In the genomic region with DNA sequence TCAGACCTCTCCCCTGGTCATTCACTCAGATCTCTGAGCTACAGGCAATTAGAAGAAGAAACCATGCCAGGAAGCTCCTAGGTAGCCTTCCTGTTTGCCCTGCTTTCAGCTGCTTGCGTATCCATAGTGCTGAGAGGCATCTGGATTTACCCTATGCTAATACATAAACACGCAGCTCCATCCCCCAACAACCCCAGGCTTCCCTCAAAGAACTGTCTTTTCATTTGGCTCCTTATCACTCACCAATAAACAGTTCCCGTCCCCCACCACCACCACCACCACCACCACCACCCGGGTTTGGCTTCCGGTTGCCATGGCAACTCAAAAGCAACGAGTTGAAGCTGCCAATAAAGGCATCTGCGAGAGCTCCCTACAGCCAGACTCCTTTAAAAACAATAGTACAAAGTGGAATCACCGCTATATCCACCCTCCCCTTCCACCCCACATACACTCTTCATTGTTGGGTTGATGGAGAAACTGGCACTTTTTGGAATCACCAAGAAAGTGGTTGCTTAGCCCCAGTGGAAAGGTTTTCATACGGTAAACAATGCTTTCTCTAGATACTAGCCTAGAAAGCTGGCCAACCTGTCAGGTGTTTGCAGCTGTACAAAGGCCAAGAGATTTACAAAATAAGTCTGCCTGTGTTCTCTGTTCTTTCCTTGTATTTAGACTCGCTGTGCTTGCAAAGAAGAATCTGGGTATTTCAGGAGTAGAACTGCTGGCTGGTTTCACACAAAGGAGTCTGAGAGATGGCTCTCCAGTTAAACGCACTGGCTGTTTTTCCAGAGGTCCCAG, we compare ENCODE assay signal across 8 mouse cellular contexts. TPM values are rescaled to one million over a fixed set of nuclear protein-coding genes. Genes with fewer than 3 reads are reported as not detected.
A peak's percentile ranks its signal among the peaks of the same experiment; 100 is the strongest.
DNase-seq lines count a peak whose midpoint lies in the region; ATAC-seq and TF ChIP-seq lines count a peak whose summit lies in the region.

No protein-coding gene starts in this region.

- H3K9ac ChIP-seq in embryonic facial prominence, embryonic 12.5 days = peak overlapping the region; percentile 29; the same call in 1 of the 2 replicates
- H3K9ac ChIP-seq in heart, postnatal 0 days (replicated peaks; ENCODE audit: low read depth, low read length) = 0 out of 2 replicates have a peak overlapping the region, but pooled peaks have one; percentile 9
- no peak overlapping the region for H3K9ac ChIP-seq in lung, postnatal 0 days (replicated peaks; ENCODE audit: low read depth)

- no peak for TF ChIP-seq CTCF in spleen, adult 2 months (IDR thresholded peaks at IDR 0.05; ENCODE audit: extremely low read depth, insufficient read depth, insufficient read length, insufficient replicate concordance)
- TF ChIP-seq CTCF in heart, postnatal 0 days (IDR thresholded peaks at IDR 0.05; ENCODE audit: low read depth) = no peak
- no peak for TF ChIP-seq CTCF in lung, postnatal 0 days (IDR thresholded peaks at IDR 0.05)

- H3K27me3 ChIP-seq in spleen, adult 2 months (ENCODE audit: control insufficient read depth, insufficient read depth, low read length) = 0 out of 2 replicates have a peak, but pooled peaks cover 3% of the 10 kb centered on the region
- no peaks in the 10 kb centered on the region for H3K27me3 ChIP-seq in embryonic facial prominence, embryonic 12.5 days
- no peaks in the 10 kb centered on the region for H3K27me3 ChIP-seq in heart, postnatal 0 days (ENCODE audit: control insufficient read depth, insufficient read depth, low read length)
- no peaks in the 10 kb centered on the region for H3K27me3 ChIP-seq in lung, postnatal 0 days (replicated peaks; ENCODE audit: insufficient read depth, low read length)

- peak overlapping the region; percentile 7; the same call in 1 of the 2 replicates for H3K4me3 ChIP-seq in spleen, adult 2 months (ENCODE audit: extremely low read depth, insufficient read depth, insufficient read length)
- peak overlapping the region; percentile 22 for H3K4me3 ChIP-seq in embryonic facial prominence, embryonic 12.5 days
- peak overlapping the region; percentile 44 for H3K4me3 ChIP-seq in heart, postnatal 0 days (ENCODE audit: low read depth, low read length)
- peak overlapping the region; percentile 16 for H3K4me3 ChIP-seq in lung, postnatal 0 days (ENCODE audit: low read depth, low read length)

- no peak overlapping the region for H3K27ac ChIP-seq in spleen, adult 2 months (ENCODE audit: insufficient read depth, low read length)
- H3K27ac ChIP-seq in embryonic facial prominence, embryonic 12.5 days = no peak overlapping the region
- H3K27ac ChIP-seq in heart, postnatal 0 days (ENCODE audit: low read depth) = no peak overlapping the region
- no peak overlapping the region for H3K27ac ChIP-seq in lung, postnatal 0 days (ENCODE audit: low read length)

- no peak for ATAC-seq in embryonic facial prominence, embryonic 12.5 days (ENCODE audit: insufficient number of reproducible peaks, insufficient read depth, low FRiP score, low TSS enrichment)
- no peak for ATAC-seq in heart, postnatal 0 days (ENCODE audit: insufficient read depth, low read depth)
- peak; percentile 32 for ATAC-seq in lung, postnatal 0 days

- H3K9me3 ChIP-seq in embryonic facial prominence, embryonic 12.5 days = no peaks in the 10 kb centered on the region
- no peaks in the 10 kb centered on the region for H3K9me3 ChIP-seq in heart, postnatal 0 days (replicated peaks; ENCODE audit: control insufficient read depth, low read length)
- H3K9me3 ChIP-seq in lung, postnatal 0 days (ENCODE audit: low read length) = no peaks in the 10 kb centered on the region

- H3K4me2 ChIP-seq in embryonic facial prominence, embryonic 12.5 days (replicated peaks) = peak overlapping the region; percentile 72
- peak overlapping the region; percentile 78 for H3K4me2 ChIP-seq in heart, postnatal 0 days (ENCODE audit: low read depth, low read length)
- H3K4me2 ChIP-seq in lung, postnatal 0 days (replicated peaks; ENCODE audit: low read depth, low read length) = peak overlapping the region; percentile 53

- TF ChIP-seq POLR2A in spleen, adult 2 months (IDR thresholded peaks at IDR 0.05; ENCODE audit: low read depth, low read length) = no peak

- no peaks in the 10 kb centered on the region for H3K36me3 ChIP-seq in spleen, adult 2 months (ENCODE audit: control insufficient read depth, insufficient read depth, low read length)
- H3K36me3 ChIP-seq in embryonic facial prominence, embryonic 12.5 days = no peaks in the 10 kb centered on the region
- H3K36me3 ChIP-seq in heart, postnatal 0 days (replicated peaks; ENCODE audit: control insufficient read depth, insufficient read depth, low read length) = no peaks in the 10 kb centered on the region
- no peaks in the 10 kb centered on the region for H3K36me3 ChIP-seq in lung, postnatal 0 days (ENCODE audit: insufficient read depth, low read length)

- peaks cover 6% of the 10 kb centered on the region; the same call in 1 of the 2 replicates for H3K4me1 ChIP-seq in spleen, adult 2 months (ENCODE audit: control insufficient read depth, insufficient read depth, insufficient read length)
- H3K4me1 ChIP-seq in embryonic facial prominence, embryonic 12.5 days = peaks cover 14% of the 10 kb centered on the region
- H3K4me1 ChIP-seq in heart, postnatal 0 days (ENCODE audit: control insufficient read depth, insufficient read depth) = peaks cover 14% of the 10 kb centered on the region
- peaks cover 9% of the 10 kb centered on the region for H3K4me1 ChIP-seq in lung, postnatal 0 days (ENCODE audit: insufficient read depth, low read depth, low read length)

- DNase-seq in spleen, adult 2 months (ENCODE audit: low read depth in 1 of 2, low spot score in 2 of 2) = peak; percentile 13 to 37
- no peak for DNase-seq in spleen, adult 12 weeks (ENCODE audit: low spot score)
- peak; percentile 9 for DNase-seq in heart, postnatal 0 days (ENCODE audit: low spot score)
- peak; percentile 86 for DNase-seq in layer of hippocampus, adult 9-11 months
- DNase-seq in lung, postnatal 0 days (ENCODE audit: low spot score) = peak; percentile 45
- peak; percentile 62 for DNase-seq in retina, postnatal 1 day
- DNase-seq in urinary bladder, postnatal 36 days (ENCODE audit: low spot score in 2 of 2) = no peak

- WGBS in spleen, adult 2 months = 25% methylated on average over 11 of the region's 11 CpGs
- WGBS in embryonic facial prominence, embryonic 12.5 days = 11% methylated on average over 11 of the region's 11 CpGs
- WGBS in heart, postnatal 0 days = 19% methylated on average over 11 of the region's 11 CpGs
- 11% methylated on average over 11 of the region's 11 CpGs for WGBS in lung, postnatal 0 days

- TF ChIP-seq EP300 in heart, postnatal 0 days (IDR thresholded peaks at IDR 0.05; ENCODE audit: low read depth) = no peak
- TF ChIP-seq EP300 in lung, postnatal 0 days (IDR thresholded peaks at IDR 0.05) = no peak

RNA-seq across cellular contexts. Expression of gene Taok1, which starts 17.6 kb away (rescaled TPM):
- polyA plus RNA-seq in spleen, adult 2 months (2012; rRNA removed) = 2.5 and 2.6 TPM in 2 replicates
- 14.9 and 15.1 TPM in 2 replicates for polyA plus RNA-seq in embryonic facial prominence, embryonic 12.5 days (2016; fragmentation: Nextera tagmentation; extraction: Ambion mirVana)
- 29.5 and 35.9 TPM in 2 replicates for total RNA-seq in heart, postnatal 0 days (2014; rRNA removed; ENCODE audit: low replicate concordance)
- 13.7 and 14.2 TPM in 2 replicates for polyA plus RNA-seq in heart, postnatal 0 days (2015; fragmentation: Nextera tagmentation; extraction: Ambion mirVana)
- 18.4 and 21.4 TPM in 2 replicates for polyA plus RNA-seq in lung, postnatal 0 days (2015; fragmentation: Nextera tagmentation; extraction: Ambion mirVana)

Comparison
In these comparisons a context has a peak if more than half of its experiments do, and no peak if none do; other contexts are left out.
1. DNase-seq: peak in spleen, adult 2 months (2 of 2), heart, postnatal 0 days (single experiment), layer of hippocampus, adult 9-11 months (single experiment), lung, postnatal 0 days (single experiment) and retina, postnatal 1 day (single experiment); none in spleen, adult 12 weeks (single experiment) and urinary bladder, postnatal 36 days (0 of 2).
2. Peak in every context shown above with its lines, with median percentiles within 50 percentile points of each other: H3K4me3 ChIP-seq and H3K4me2 ChIP-seq.